Mouse (Mus musculus) myocyte (in vitro differentiated cells): Measurements from ENCODE around the gene Xlr3b.
"Not testable (repeated sequence)": the region's sequence is repeated elsewhere in the genome, so short reads cannot be mapped to it uniquely, and the experiment has no call there.

Source experiments
- CEBPB ChIP-seq: IDR thresholded peaks from 2 replicates; pipeline ENCODE4 v1.6.1; 2011; ENCODE audit warnings: mild to moderate bottlenecking, moderate library complexity; ENCODE audit not compliant: poor library complexity, insufficient read depth, severe bottlenecking
- E2F4 ChIP-seq: IDR thresholded peaks from one replicate; pipeline ENCODE4 v1.6.1; 2011; ENCODE audit warnings: mild to moderate bottlenecking, control low read depth, moderate library complexity; ENCODE audit not compliant: insufficient read depth
- MAX ChIP-seq: IDR thresholded peaks from one replicate; pipeline ENCODE4 v1.6.1; 2011; ENCODE audit warnings: low read depth, mild to moderate bottlenecking, control low read depth
- MYOD1 ChIP-seq, 3 experiments: IDR thresholded peaks; one replicate each; pipeline ENCODE4 v1.6.1; 2011; ENCODE audit warnings: control low read depth in 2 of 3, low read depth in 2 of 3, mild to moderate bottlenecking in 2 of 3, moderate library complexity in 1 of 3; ENCODE audit not compliant: insufficient read length in 2 of 3, control insufficient read depth in 1 of 3
- MYOG ChIP-seq, 3 experiments: IDR thresholded peaks; one replicate each; pipeline ENCODE4 v1.6.1; 2011; ENCODE audit warnings: control low read depth in 2 of 3, low read depth in 2 of 3, mild to moderate bottlenecking in 2 of 3; ENCODE audit not compliant: insufficient read length in 2 of 3, control insufficient read depth in 1 of 3, insufficient read depth in 1 of 3
- POLR2A ChIP-seq: IDR thresholded peaks from one replicate; pipeline ENCODE4 v1.6.1; 2011; ENCODE audit warnings: low read depth, mild to moderate bottlenecking, control low read depth, moderate library complexity; ENCODE audit not compliant: insufficient read length
- POLR2AphosphoS2 ChIP-seq: IDR thresholded peaks from one replicate; pipeline ENCODE4 v1.6.1; 2011; ENCODE audit warnings: low read depth, control low read depth; ENCODE audit not compliant: insufficient read length
- REST ChIP-seq: IDR thresholded peaks from one replicate; pipeline ENCODE4 v1.6.1; 2011; ENCODE audit warnings: mild to moderate bottlenecking, control low read depth, moderate library complexity; ENCODE audit not compliant: insufficient read depth, insufficient read length
- SRF ChIP-seq: IDR thresholded peaks from one replicate; pipeline ENCODE4 v1.6.1; 2011; ENCODE audit warnings: low read depth; ENCODE audit not compliant: control insufficient read depth, insufficient read length
- TCF12 ChIP-seq: IDR thresholded peaks from one replicate; pipeline ENCODE4 v1.6.1; 2011; ENCODE audit warnings: mild to moderate bottlenecking, control low read depth; ENCODE audit not compliant: poor library complexity, insufficient read depth, severe bottlenecking
- TCF3 ChIP-seq: IDR thresholded peaks from one replicate; pipeline ENCODE4 v1.6.1; 2011; ENCODE audit warnings: low read depth, control low read depth; ENCODE audit not compliant: insufficient read length
- USF1 ChIP-seq: IDR thresholded peaks from one replicate; pipeline ENCODE4 v1.6.1; 2011; ENCODE audit warnings: low read depth, mild to moderate bottlenecking, control low read depth, moderate library complexity

- not testable (repeated sequence) for TF ChIP-seq TCF12; SRF; POLR2A; POLR2AphosphoS2; MYOG (IDR thresholded peaks at IDR 0.05; ENCODE audit: control insufficient read depth in 1 of 3, insufficient read depth in 1 of 3, insufficient read length in 2 of 3, low read depth in 2 of 3); USF1; MYOD1 (IDR thresholded peaks at IDR 0.05; ENCODE audit: control insufficient read depth in 1 of 3, insufficient read length in 2 of 3, low read depth in 2 of 3); CEBPB; MAX; E2F4; TCF3; REST
Measured at GRCm38 (mm10) chrX:73148496-73148895, 43.5 kb upstream of the Xlr3b start, which contains the start of gene Xlr5b.
